Mouse (Mus musculus): ENCODE measurements at regions not wholly inside any gene's neighbourhood (a gene's known extent, or its start where the extent isn't known, plus 50 kb on each side); places are given as distances from the start of the nearest gene placed in this dataset.

GRCm38 (mm10) chr3:121902246-121902645 is 50.1 kb upstream of the Arhgap29 start:
- no peak for DNase-seq
- intact Hi-C loops (cut with DNase I; ENCODE audit: low total_unique reads), result no loop called here

DNA sequence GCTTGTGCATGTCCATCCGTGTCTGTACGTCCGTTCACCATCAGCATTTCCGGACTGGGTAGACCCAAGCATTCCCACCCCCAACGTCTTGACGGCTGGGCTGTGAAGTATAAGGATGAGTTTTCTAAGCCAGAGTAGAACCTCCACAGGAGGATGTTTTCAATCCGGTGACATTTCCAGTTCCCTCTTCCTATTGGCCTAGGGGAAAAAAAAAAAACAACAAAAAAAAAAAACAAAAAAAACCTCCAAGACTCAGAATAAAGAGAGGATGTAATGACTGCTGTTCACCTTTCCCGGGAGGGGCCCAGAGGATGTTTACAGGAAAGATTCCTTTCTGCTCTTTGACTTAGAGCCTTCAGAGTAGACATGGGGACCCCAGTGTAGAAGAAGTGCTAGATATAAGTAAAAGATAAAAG is 51.9 kb upstream of the Arhgap29 start:
- intact Hi-C loops (cut with DNase I; ENCODE audit: low total_unique reads), result no loop called here
- no peak for DNase-seq

- no peak for DNase-seq
- intact Hi-C loops (cut with DNase I; ENCODE audit: low total_unique reads), result no loop called here
These were observed 54.3 kb upstream of the Arhgap29 start for GRCm38 (mm10) chr3:121897821-121898574.

DNA sequence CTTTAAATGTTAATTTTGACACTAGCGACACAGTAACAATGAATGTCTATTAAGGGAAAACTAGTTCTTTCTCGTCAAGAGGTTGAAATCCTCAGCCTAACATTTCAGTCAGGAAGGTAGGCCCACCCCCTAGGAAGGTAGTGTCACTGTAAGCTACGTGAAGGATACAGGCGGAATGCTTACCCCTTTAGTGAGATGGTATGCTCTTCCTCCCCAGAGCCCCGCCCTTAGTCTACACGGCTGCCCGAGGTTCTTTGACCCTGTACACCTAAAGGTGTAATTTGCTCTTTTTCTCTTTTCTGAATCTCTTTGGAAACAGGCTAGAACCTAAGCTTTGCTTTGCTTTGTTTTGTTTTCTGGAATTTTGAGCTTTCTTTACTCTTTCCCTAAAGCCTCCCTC is 58.7 kb upstream of the Arhgap29 start:
- intact Hi-C loops (cut with DNase I; ENCODE audit: low total_unique reads), result no loop called here
- DNase-seq, result no peak

- no peak for DNase-seq
- intact Hi-C loops (cut with DNase I; ENCODE audit: low total_unique reads), result no loop called here
These were observed 59.7 kb upstream of the Arhgap29 start for GRCm38 (mm10) chr3:121892675-121893074.

- intact Hi-C loops (cut with DNase I; ENCODE audit: low total_unique reads), result no loop called here
- DNase-seq, result no peak
These were observed 61.0 kb upstream of the Arhgap29 start for GRCm38 (mm10) chr3:121891338-121891737.

GRCm38 (mm10) chr3:121890563-121890962 is 61.8 kb upstream of the Arhgap29 start:
- DNase-seq, result no peak
- intact Hi-C loops (cut with DNase I; ENCODE audit: low total_unique reads), result no loop called here

- no peak for DNase-seq
- intact Hi-C loops (cut with DNase I; ENCODE audit: low total_unique reads), result loop anchor here (5.0 kb wide), 1 partner anchor 215 kb away; no protein-coding TSS in a partner anchor
These were observed 65.3 kb upstream of the Arhgap29 start for GRCm38 (mm10) chr3:121886870-121887605.

- intact Hi-C loops (cut with DNase I; ENCODE audit: low total_unique reads), result loop anchor here (5.0 kb wide), 1 partner anchor 216 kb away; no protein-coding TSS in a partner anchor
- DNase-seq, result no peak
These were observed 66.0 kb upstream of the Arhgap29 start for GRCm38 (mm10) chr3:121886309-121886708.

DNA sequence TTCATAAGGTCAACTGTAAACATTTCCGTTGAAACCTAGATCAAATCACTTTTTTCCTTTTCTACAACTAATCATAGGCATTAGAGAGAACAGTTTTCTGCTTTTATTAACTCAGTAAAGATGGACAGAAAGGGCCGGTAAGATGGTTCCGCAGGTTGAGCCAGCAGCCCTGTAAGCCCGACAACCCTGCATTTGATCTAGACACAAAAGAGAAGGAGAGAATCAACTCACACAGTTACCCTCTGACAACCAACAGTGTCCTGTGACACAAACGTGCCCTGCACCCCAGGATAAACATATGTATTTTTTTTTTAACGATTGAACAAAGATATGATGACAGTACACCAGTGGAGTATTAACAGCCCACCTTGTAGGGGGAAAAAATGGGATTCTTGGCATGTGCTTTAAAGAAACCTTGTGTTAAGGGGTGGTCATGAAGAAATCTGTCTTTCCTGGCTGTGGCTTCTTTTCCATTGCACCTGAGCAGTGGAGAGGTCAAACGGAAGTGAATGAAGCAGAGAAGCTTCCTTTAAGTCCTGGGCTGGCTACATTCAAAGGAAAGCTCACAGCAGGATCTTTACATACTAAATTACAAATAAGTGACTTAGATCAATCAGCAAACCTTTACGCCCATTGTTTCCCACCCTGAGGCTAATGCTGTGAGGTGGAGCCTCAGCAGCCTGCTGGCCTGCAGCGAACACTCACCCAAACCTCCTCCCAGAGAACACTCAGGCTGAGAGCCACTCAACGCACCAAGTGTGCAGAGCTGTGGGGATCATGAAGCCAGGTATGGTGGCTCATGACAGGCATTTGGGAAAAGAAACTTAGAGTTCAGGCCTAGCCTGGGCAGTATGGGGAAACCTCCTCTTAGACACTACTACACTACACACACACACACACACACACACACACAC is 66.8 kb upstream of the Arhgap29 start:
- DNase-seq, result no peak
- intact Hi-C loops (cut with DNase I; ENCODE audit: low total_unique reads), result loop anchor here (5.0 kb wide), 1 partner anchor 217 kb away; no protein-coding TSS in a partner anchor

DNA sequence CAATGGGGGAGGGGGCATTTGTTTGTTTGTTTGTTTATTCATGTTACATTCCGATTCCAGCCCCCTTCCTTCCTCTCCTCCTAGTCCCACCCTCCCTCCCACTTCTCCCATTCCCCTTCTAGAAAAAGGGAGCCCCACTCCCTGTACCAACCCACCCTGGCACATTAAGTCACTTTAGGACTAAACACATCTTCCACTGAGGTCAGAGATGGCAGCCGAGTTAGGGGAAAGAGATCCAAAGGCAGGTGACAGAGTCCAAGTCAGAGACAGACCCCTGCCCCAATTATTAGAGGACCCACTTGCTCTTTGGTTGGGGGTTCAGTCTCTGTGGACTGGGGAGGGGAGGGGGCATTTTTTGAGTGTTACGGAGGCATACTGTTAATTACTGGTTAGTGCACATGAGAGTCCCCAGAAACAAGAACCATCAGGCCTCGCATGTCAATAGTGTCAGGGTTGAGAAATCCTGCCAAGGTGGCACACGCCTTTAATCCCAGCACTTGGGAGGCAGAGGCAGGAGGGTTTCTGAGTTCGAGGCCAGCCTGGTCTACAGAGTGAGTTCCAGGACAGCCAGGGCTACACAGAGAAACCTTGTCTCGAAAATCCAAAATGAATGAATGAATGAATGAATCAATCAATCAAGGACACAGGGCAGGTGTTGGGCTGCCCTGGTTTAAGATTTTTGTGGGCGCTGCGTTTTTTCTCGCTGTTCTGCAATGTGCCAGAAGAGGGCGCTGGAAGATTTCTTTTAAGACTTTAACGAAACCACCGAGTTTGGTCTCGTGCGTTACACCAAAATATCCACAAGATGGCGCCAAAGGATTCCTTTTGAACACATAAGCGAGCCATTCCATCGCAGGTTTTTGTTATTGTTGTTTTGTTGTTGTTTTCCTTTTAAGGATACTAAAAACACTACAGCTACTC is 67.8 kb upstream of the Arhgap29 start:
- DNase-seq, result peak; percentile 79
- intact Hi-C loops (cut with DNase I; ENCODE audit: low total_unique reads), result loop anchor here (5.0 kb wide), 2 partner anchors 218 to 258 kb away; no protein-coding TSS in a partner anchor

DNA sequence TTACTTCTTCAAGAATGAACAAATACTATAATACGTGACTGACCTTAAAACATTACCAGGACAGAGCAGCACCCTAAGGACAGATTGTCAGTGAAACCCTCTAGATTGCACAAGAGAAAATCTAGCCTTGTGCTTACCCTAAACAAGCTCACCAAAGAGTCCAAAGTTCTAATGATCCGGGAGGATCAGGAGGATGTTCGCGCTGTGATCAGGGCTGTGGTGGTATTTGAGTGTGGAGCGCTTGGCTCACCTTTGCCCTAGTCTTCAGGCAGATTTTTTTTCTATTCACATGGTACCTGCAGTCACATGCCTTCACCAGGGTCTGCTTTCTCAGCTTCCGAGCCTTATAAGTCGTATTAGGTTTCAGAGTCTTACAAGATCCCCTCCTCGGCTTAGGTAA is 65.3 kb upstream of the Abcd3 start:
- no peak for DNase-seq
- intact Hi-C loops (cut with DNase I; ENCODE audit: low total_unique reads), result loop anchor here (5.0 kb wide), 1 partner anchor 262 kb away; no protein-coding TSS in a partner anchor

- intact Hi-C loops (cut with DNase I; ENCODE audit: low total_unique reads), result no loop called here
- DNase-seq, result no peak
These were observed 60.0 kb upstream of the Abcd3 start for GRCm38 (mm10) chr3:121875072-121875471.

- DNase-seq, result no peak
- intact Hi-C loops (cut with DNase I; ENCODE audit: low total_unique reads), result no loop called here
These were observed 59.5 kb upstream of the Abcd3 start for GRCm38 (mm10) chr3:121874576-121874975.

DNA sequence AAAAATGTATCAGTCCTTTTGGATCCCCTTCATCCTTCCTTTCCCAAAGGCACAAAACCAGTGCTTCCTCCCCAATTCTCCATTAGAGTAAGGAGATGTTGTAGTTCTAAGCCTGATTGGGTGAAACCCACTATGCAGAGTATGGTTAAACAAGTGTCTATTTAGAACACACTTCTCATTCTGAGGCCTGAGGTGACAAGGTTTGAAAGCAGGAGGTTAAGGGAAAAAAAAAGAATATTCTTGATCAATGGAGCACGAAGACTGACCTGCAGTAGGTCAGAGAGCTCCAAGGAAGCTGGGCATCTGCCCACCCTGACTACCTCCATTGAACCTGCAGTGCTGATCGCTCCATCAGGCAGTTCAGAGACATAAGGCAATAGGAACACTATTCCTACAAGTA is 58.5 kb upstream of the Abcd3 start:
- DNase-seq, result no peak
- intact Hi-C loops (cut with DNase I; ENCODE audit: low total_unique reads), result no loop called here

- intact Hi-C loops (cut with DNase I; ENCODE audit: low total_unique reads), result no loop called here
- DNase-seq, result no peak
These were observed 57.6 kb upstream of the Abcd3 start for GRCm38 (mm10) chr3:121872685-121873084.

- intact Hi-C loops (cut with DNase I; ENCODE audit: low total_unique reads), result no loop called here
- DNase-seq, result no peak
These were observed 56.7 kb upstream of the Abcd3 start for GRCm38 (mm10) chr3:121871795-121872194.

- intact Hi-C loops (cut with DNase I; ENCODE audit: low total_unique reads), result no loop called here
- no peak for DNase-seq
These were observed 55.6 kb upstream of the Abcd3 start for GRCm38 (mm10) chr3:121870726-121871125.

DNA sequence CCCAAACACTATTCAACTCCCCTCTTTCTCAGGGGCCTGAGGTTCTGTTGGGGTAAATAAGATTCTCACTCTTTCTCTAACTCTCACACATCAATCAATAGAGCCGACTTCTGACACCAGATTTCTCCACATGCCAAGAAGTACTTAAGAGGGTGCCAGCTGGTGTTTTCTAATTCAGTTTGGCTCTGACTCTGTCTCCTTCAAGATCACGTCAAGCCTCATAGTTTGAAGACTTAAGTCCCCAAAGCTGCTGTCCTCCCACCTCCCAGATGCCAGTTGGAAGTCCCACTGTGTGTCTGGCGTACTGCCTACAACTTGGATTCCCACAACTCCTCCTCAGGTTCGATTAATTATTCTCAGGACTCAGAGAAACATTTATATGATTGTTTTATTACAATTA is 54.6 kb upstream of the Abcd3 start:
- intact Hi-C loops (cut with DNase I; ENCODE audit: low total_unique reads), result no loop called here
- no peak for DNase-seq

All from gastrocnemius, postnatal 14 days (tissue).